Mouse (Mus musculus) cerebellum, postnatal 36 days (tissue): Measurements from ENCODE around the gene Slit3.

ENCODE experiments used
- DNase-seq, 2 experiments: peaks; one replicate each; pipeline ENCODE4 v3.0.0; 2021 to 2022; ENCODE audit warnings: mixed read lengths in 2 of 2

The Slit3 gene

GRCm38 (mm10) chr11:35544112-35545064 lies 423.4 kb downstream of the Slit3 start:
- DNase-seq: peak; percentile 55 to 59

GRCm38 (mm10) chr11:35546081-35546822 lies 425.2 kb downstream of the Slit3 start:
- no peak for DNase-seq

- peak; percentile 25 to 46 for DNase-seq
Observed at GRCm38 (mm10) chr11:35550036-35550435, 429.0 kb downstream of the Slit3 start.

GRCm38 (mm10) chr11:35556192-35556591 lies 435.2 kb downstream of the Slit3 start:
- no peak for DNase-seq

- DNase-seq: no peak
Observed at GRCm38 (mm10) chr11:35557476-35557875, 436.5 kb downstream of the Slit3 start.

- DNase-seq: no peak
Observed at GRCm38 (mm10) chr11:35558311-35558710, 437.3 kb downstream of the Slit3 start.

- no peak for DNase-seq
Observed at GRCm38 (mm10) chr11:35559386-35559785, 438.4 kb downstream of the Slit3 start.

GRCm38 (mm10) chr11:35561760-35562159 lies 440.7 kb downstream of the Slit3 start:
- peak; percentile 13 to 24 for DNase-seq

GRCm38 (mm10) chr11:35565322-35565721 lies 444.3 kb downstream of the Slit3 start:
- DNase-seq: no peak

- DNase-seq: no peak
Observed at GRCm38 (mm10) chr11:35566686-35567085, 445.7 kb downstream of the Slit3 start.

GRCm38 (mm10) chr11:35569126-35569916 lies 448.3 kb downstream of the Slit3 start:
- DNase-seq: no peak

GRCm38 (mm10) chr11:35569957-35570356 lies 448.9 kb downstream of the Slit3 start:
- no peak for DNase-seq

- no peak for DNase-seq
Observed at GRCm38 (mm10) chr11:35571910-35572309, 450.9 kb downstream of the Slit3 start.

- DNase-seq: no peak
Observed at GRCm38 (mm10) chr11:35578796-35579195, 457.8 kb downstream of the Slit3 start.

GRCm38 (mm10) chr11:35582591-35582990 lies 461.6 kb downstream of the Slit3 start:
- DNase-seq: no peak

- no peak for DNase-seq
Observed at GRCm38 (mm10) chr11:35583633-35584032, 462.6 kb downstream of the Slit3 start.

GRCm38 (mm10) chr11:35587174-35587959 lies 466.3 kb downstream of the Slit3 start:
- peak; percentile 96 to 97 for DNase-seq

- no peak for DNase-seq
Observed at GRCm38 (mm10) chr11:35589892-35590291, 468.9 kb downstream of the Slit3 start.

GRCm38 (mm10) chr11:35593146-35594034 lies 472.4 kb downstream of the Slit3 start:
- DNase-seq: no peak

GRCm38 (mm10) chr11:35596064-35596463 lies 475.0 kb downstream of the Slit3 start:
- no peak for DNase-seq

GRCm38 (mm10) chr11:35597882-35598281 lies 476.9 kb downstream of the Slit3 start:
- DNase-seq: no peak
